Mouse (Mus musculus): ENCODE data around the gene Wdr35. TPM values are rescaled to one million over a fixed set of nuclear protein-coding genes. Genes with fewer than 3 reads are reported as not detected.
"Not testable (repeated sequence)": the region's sequence is repeated elsewhere in the genome, so short reads cannot be mapped to it uniquely, and the experiment has no call there.

Gene Wdr35
- polyA plus RNA-seq (2015; fragmentation: Nextera tagmentation; extraction: Ambion mirVana): 23.9 and 24.4 TPM in 2 replicates

GRCm38 (mm10) chr12:8973820-8974465 lies at the start of gene Wdr35:
Gene Wdr35, plus strand, starts transcription at chr12:8973892.
- peak within 1 kb of the TSS; percentile 70 for H3K4me2 ChIP-seq (replicated peaks)
- WGBS: 2% methylated on average over 45 of the region's 45 CpGs
- no peaks in the 10 kb centered on the region for H3K27me3 ChIP-seq
- H3K4me3 ChIP-seq (replicated peaks): peak within 1 kb of the TSS; percentile 71
- no peaks in the 10 kb centered on the region for H3K9me3 ChIP-seq
- peaks cover 8% of the 10 kb centered on the region for H3K36me3 ChIP-seq
- peak within 1 kb of the TSS; percentile 67 for H3K9ac ChIP-seq (replicated peaks)
- peaks cover 16% of the 10 kb centered on the region for H3K4me1 ChIP-seq (replicated peaks)
- ATAC-seq: peak; percentile 98
- H3K27ac ChIP-seq: peak within 1 kb of the TSS; percentile 78

GRCm38 (mm10) chr12:8927652-8928051 lies 46.0 kb upstream of the Wdr35 start:
- Histone ChIP-seq H3K27ac (no peak overlapping the region), H3K4me1 (replicated peaks) (peaks cover 39% of the 10 kb centered on the region), H3K27me3 (no peaks in the 10 kb centered on the region), H3K4me3 (replicated peaks) (no peak overlapping the region), H3K9me3 (no peaks in the 10 kb centered on the region), H3K36me3 (peaks cover 6% of the 10 kb centered on the region), H3K9ac (replicated peaks) (no peak overlapping the region), H3K4me2 (replicated peaks) (no peak overlapping the region)
- no peak for ATAC-seq
- 88% methylated on average over 3 of the region's 3 CpGs for WGBS

- ATAC-seq: no peak
- no peak overlapping the region for H3K27ac ChIP-seq
Measured at GRCm38 (mm10) chr12:8928766-8929165, 44.9 kb upstream of the Wdr35 start.

GRCm38 (mm10) chr12:8931083-8931482 lies 42.6 kb upstream of the Wdr35 start:
- H3K9ac ChIP-seq (replicated peaks): no peak overlapping the region
- H3K36me3 ChIP-seq: peaks cover 25% of the 10 kb centered on the region
- no peak overlapping the region for H3K4me2 ChIP-seq (replicated peaks)
- no peaks in the 10 kb centered on the region for H3K27me3 ChIP-seq
- no peak overlapping the region for H3K27ac ChIP-seq
- 88% methylated on average over 4 of the region's 4 CpGs for WGBS
- H3K9me3 ChIP-seq: no peaks in the 10 kb centered on the region
- no peak for ATAC-seq
- no peak overlapping the region for H3K4me3 ChIP-seq (replicated peaks)
- H3K4me1 ChIP-seq (replicated peaks): peaks cover 14% of the 10 kb centered on the region; the same call in 1 of the 2 replicates

More at GRCm38 (mm10) chr12:8928766-8929165, 44.9 kb upstream of the Wdr35 start:
- H3K4me1 ChIP-seq (replicated peaks): peaks cover 28% of the 10 kb centered on the region
- peaks cover 10% of the 10 kb centered on the region for H3K36me3 ChIP-seq
- H3K4me3 ChIP-seq (replicated peaks): no peak overlapping the region
- no peaks in the 10 kb centered on the region for H3K9me3 ChIP-seq
- H3K4me2 ChIP-seq (replicated peaks): no peak overlapping the region
- H3K9ac ChIP-seq (replicated peaks): no peak overlapping the region
- WGBS: 79% methylated on average over 4 of the region's 4 CpGs
- H3K27me3 ChIP-seq: no peaks in the 10 kb centered on the region

GRCm38 (mm10) chr12:8935349-8935748 lies 38.3 kb upstream of the Wdr35 start:
- Histone ChIP-seq H3K9me3 (no peaks in the 10 kb centered on the region), H3K27me3 (no peaks in the 10 kb centered on the region), H3K4me3 (replicated peaks) (no peak overlapping the region), H3K27ac (no peak overlapping the region), H3K4me2 (replicated peaks) (no peak overlapping the region), H3K4me1 (replicated peaks) (0 out of 2 replicates have a peak, but pooled peaks cover 4% of the 10 kb centered on the region), H3K9ac (replicated peaks) (no peak overlapping the region), H3K36me3 (peaks cover 58% of the 10 kb centered on the region)
- no peak for ATAC-seq
- 91% methylated on average over 5 of the region's 5 CpGs for WGBS

GRCm38 (mm10) chr12:8936210-8936609 lies 37.5 kb upstream of the Wdr35 start:
- H3K36me3 ChIP-seq: peaks cover 58% of the 10 kb centered on the region
- not testable (repeated sequence) for H3K27me3 ChIP-seq; H3K9me3 ChIP-seq; H3K4me2 ChIP-seq (replicated peaks); H3K4me1 ChIP-seq (replicated peaks); H3K4me3 ChIP-seq (replicated peaks); ATAC-seq; H3K9ac ChIP-seq (replicated peaks); H3K27ac ChIP-seq
- WGBS: 77% methylated on average over 4 of the region's 4 CpGs

- Histone ChIP-seq H3K9me3 (no peaks in the 10 kb centered on the region), H3K36me3 (peaks cover 51% of the 10 kb centered on the region), H3K4me1 (replicated peaks) (no peaks in the 10 kb centered on the region), H3K27ac (no peak overlapping the region), H3K27me3 (no peaks in the 10 kb centered on the region), H3K4me2 (replicated peaks) (no peak overlapping the region), H3K9ac (replicated peaks) (no peak overlapping the region), H3K4me3 (replicated peaks) (no peak overlapping the region)
- WGBS: 94% methylated on average over 4 of the region's 4 CpGs
- no peak for ATAC-seq
Measured at GRCm38 (mm10) chr12:8939490-8939889, 34.2 kb upstream of the Wdr35 start.

- no peak overlapping the region for H3K4me2 ChIP-seq (replicated peaks)
- H3K36me3 ChIP-seq: peaks cover 43% of the 10 kb centered on the region
- H3K27ac ChIP-seq: no peak overlapping the region
- no peak overlapping the region for H3K4me3 ChIP-seq (replicated peaks)
- no peaks in the 10 kb centered on the region for H3K27me3 ChIP-seq
- ATAC-seq: no peak
- no peaks in the 10 kb centered on the region for H3K4me1 ChIP-seq (replicated peaks)
- H3K9ac ChIP-seq (replicated peaks): no peak overlapping the region
- WGBS: 73% methylated on average over 12 of the region's 12 CpGs
- H3K9me3 ChIP-seq: no peaks in the 10 kb centered on the region
Measured at GRCm38 (mm10) chr12:8940011-8941005, 33.4 kb upstream of the Wdr35 start.

GRCm38 (mm10) chr12:8941131-8941615 lies 32.5 kb upstream of the Wdr35 start:
- H3K27me3 ChIP-seq: 0 out of 2 replicates have a peak, but pooled peaks cover 3% of the 10 kb centered on the region
- no peak overlapping the region for H3K4me2 ChIP-seq (replicated peaks)
- peaks cover 34% of the 10 kb centered on the region for H3K36me3 ChIP-seq
- H3K4me3 ChIP-seq (replicated peaks): no peak overlapping the region
- no peak overlapping the region for H3K9ac ChIP-seq (replicated peaks)
- no peak for ATAC-seq
- no peaks in the 10 kb centered on the region for H3K9me3 ChIP-seq
- H3K4me1 ChIP-seq (replicated peaks): no peaks in the 10 kb centered on the region
- H3K27ac ChIP-seq: no peak overlapping the region
- WGBS: 77% methylated on average over 4 of the region's 4 CpGs

- H3K4me1 ChIP-seq (replicated peaks): no peaks in the 10 kb centered on the region
- peaks cover 28% of the 10 kb centered on the region for H3K36me3 ChIP-seq
- H3K4me2 ChIP-seq (replicated peaks): no peak overlapping the region
- H3K4me3 ChIP-seq (replicated peaks): no peak overlapping the region
- H3K9me3 ChIP-seq: no peaks in the 10 kb centered on the region
- 0 out of 2 replicates have a peak, but pooled peaks cover 3% of the 10 kb centered on the region for H3K27me3 ChIP-seq
- WGBS: 76% methylated on average over 4 of the region's 4 CpGs
- H3K9ac ChIP-seq (replicated peaks): no peak overlapping the region
- ATAC-seq: no peak
- H3K27ac ChIP-seq: no peak overlapping the region
Measured at GRCm38 (mm10) chr12:8941699-8942392, 31.8 kb upstream of the Wdr35 start.

GRCm38 (mm10) chr12:8947163-8947562 lies 26.5 kb upstream of the Wdr35 start:
- Histone ChIP-seq H3K4me2 (replicated peaks) (peak overlapping the region; percentile 95; the same call in 1 of the 2 replicates), H3K27me3 (peaks cover 15% of the 10 kb centered on the region), H3K9me3 (no peaks in the 10 kb centered on the region), H3K4me3 (replicated peaks) (no peak overlapping the region), H3K36me3 (no peaks in the 10 kb centered on the region), H3K27ac (no peak overlapping the region), H3K4me1 (replicated peaks) (peaks cover 10% of the 10 kb centered on the region), H3K9ac (replicated peaks) (no peak overlapping the region)
- no peak for ATAC-seq
- 75% methylated on average over 9 of the region's 9 CpGs for WGBS
